Mouse (Mus musculus) kidney, embryonic 15.5 days (tissue): Measurements from ENCODE around the gene Dennd4a. TPM values are rescaled to one million over a fixed set of nuclear protein-coding genes. Genes with fewer than 3 reads are reported as not detected.

Source experiments
- ATAC-seq: fragments of 200-750 bp; cut with Nextera tagmentation; replicated peaks from 2 replicates; pipeline ENCODE4 v1.8.0; 2017; ENCODE audit warnings: moderate TSS enrichment; ENCODE audit not compliant: low FRiP score
- H3K27ac ChIP-seq: fragments of 300-500 bp; sonication (generic); 2 replicates; pipeline ENCODE4 v1.5.1; 2015; ENCODE audit warnings: mild to moderate bottlenecking, inconsistent platforms
- H3K27me3 ChIP-seq: fragments of 300-500 bp; sonication (generic); 2 replicates; pipeline ENCODE4 v1.6.1; 2015; ENCODE audit warnings: inconsistent platforms
- H3K36me3 ChIP-seq: fragments of 300-500 bp; sonication (generic); 2 replicates; pipeline ENCODE4 v1.6.1; 2015; ENCODE audit warnings: inconsistent platforms
- H3K4me1 ChIP-seq: fragments of 300-500 bp; sonication (generic); 2 replicates; pipeline ENCODE4 v1.6.1; 2015; ENCODE audit warnings: inconsistent platforms
- H3K4me2 ChIP-seq: fragments of 300-500 bp; sonication (generic); 2 replicates; pipeline ENCODE4 v1.6.1; 2015; ENCODE audit warnings: moderate library complexity, mild to moderate bottlenecking, inconsistent platforms
- H3K4me3 ChIP-seq: fragments of 300-500 bp; sonication (generic); replicated peaks from 2 replicates; pipeline ENCODE4 v1.5.1; 2015; ENCODE audit warnings: mild to moderate bottlenecking, inconsistent platforms
- H3K9ac ChIP-seq: fragments of 300-500 bp; sonication (generic); 2 replicates; pipeline ENCODE4 v1.6.1; 2015; ENCODE audit warnings: mild to moderate bottlenecking, inconsistent platforms
- H3K9me3 ChIP-seq: fragments of 300-500 bp; sonication (generic); replicated peaks from 2 replicates; pipeline ENCODE4 v1.6.1; 2016; ENCODE audit warnings: inconsistent platforms
- WGBS: fragments of 180-500 bp; shearing (Covaris S2); methylation state at CpG from one replicate; pipeline ENCODE4 v1.1.7; 2015; ENCODE audit warnings: mixed read lengths; 5-methylcytosine and 5-hydroxymethylcytosine counted together
- polyA plus RNA-seq: library from polyadenylated mRNA; unstranded; fragments of >200 nt; fragmentation: Nextera tagmentation; extraction: Ambion mirVana; gene quantifications from 2 replicates; pipeline ENCODE4 v1.2.1, GENCODE M21; 2015

Dennd4a gene
- polyA plus RNA-seq, 1 experiment from 2014 or later: 7.6 TPM

GRCm38 (mm10) chr9:64953190-64953589 lies 142.1 kb downstream of the Dennd4a start:
- Histone ChIP-seq H3K4me2 (no peak overlapping the region), H3K9me3 (no peaks in the 10 kb centered on the region), H3K4me3 (no peak overlapping the region), H3K9ac (no peak overlapping the region), H3K27me3 (peaks cover 49% of the 10 kb centered on the region), H3K36me3 (no peaks in the 10 kb centered on the region), H3K4me1 (peaks cover 7% of the 10 kb centered on the region; the same call in 1 of the 2 replicates), H3K27ac (no peak overlapping the region)
- 77% methylated on average over 7 of the region's 7 CpGs for WGBS
- no peak for ATAC-seq

GRCm38 (mm10) chr9:64956337-64956736 lies 145.2 kb downstream of the Dennd4a start:
- H3K4me2 ChIP-seq: peak overlapping the region; percentile 39
- H3K4me3 ChIP-seq: no peak overlapping the region
- no peak for ATAC-seq
- H3K27me3 ChIP-seq: peaks cover 32% of the 10 kb centered on the region
- WGBS: 36% methylated on average over 12 of the region's 12 CpGs
- no peaks in the 10 kb centered on the region for H3K9me3 ChIP-seq
- no peak overlapping the region for H3K9ac ChIP-seq
- H3K36me3 ChIP-seq: no peaks in the 10 kb centered on the region
- H3K27ac ChIP-seq: no peak overlapping the region
- H3K4me1 ChIP-seq: peaks cover 14% of the 10 kb centered on the region

DNA sequence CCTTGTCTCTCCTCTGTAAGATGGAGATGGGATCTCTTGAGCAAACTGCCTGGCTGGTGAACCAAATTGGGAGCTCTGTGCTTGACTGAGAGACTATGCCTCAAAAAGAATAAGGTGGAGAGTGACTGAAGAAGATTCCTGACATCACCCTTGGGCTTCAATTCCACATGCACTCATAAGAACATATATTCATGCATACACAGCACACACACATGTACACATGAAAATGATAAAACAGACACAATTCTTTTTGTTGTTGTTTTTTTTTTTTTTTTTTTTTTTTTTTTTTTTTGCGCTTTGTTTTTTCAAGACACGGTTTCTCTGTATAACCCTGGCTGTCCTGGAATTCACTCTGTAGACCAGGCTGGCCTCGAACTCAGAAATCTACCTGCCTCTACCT lies 146.1 kb downstream of the Dennd4a start:
- Histone ChIP-seq H3K9ac (no peak overlapping the region), H3K27me3 (peaks cover 22% of the 10 kb centered on the region), H3K4me1 (peaks cover 18% of the 10 kb centered on the region), H3K9me3 (no peaks in the 10 kb centered on the region), H3K36me3 (peaks cover under 1% of the 10 kb centered on the region), H3K4me3 (no peak overlapping the region), H3K27ac (no peak overlapping the region), H3K4me2 (no peak overlapping the region)
- 88% methylated on average over 3 of the region's 3 CpGs for WGBS
- no peak for ATAC-seq

GRCm38 (mm10) chr9:64960117-64960977 lies 149.2 kb downstream of the Dennd4a start, which contains the start of gene Ints14:
Ints14 (plus strand) TSS chr9:64960905.
- Histone ChIP-seq H3K9me3 (no peaks in the 10 kb centered on the region), H3K27ac (peak within 1 kb of the TSS; percentile 93), H3K4me3 (peak within 1 kb of the TSS; percentile 85), H3K36me3 (peaks cover 30% of the 10 kb centered on the region), H3K4me2 (peak within 1 kb of the TSS; percentile 71), H3K27me3 (no peaks in the 10 kb centered on the region), H3K9ac (peak within 1 kb of the TSS; percentile 89), H3K4me1 (peaks cover 20% of the 10 kb centered on the region)
- 3% methylated on average over 29 of the region's 29 CpGs for WGBS
- peak; percentile 97 for ATAC-seq

DNA sequence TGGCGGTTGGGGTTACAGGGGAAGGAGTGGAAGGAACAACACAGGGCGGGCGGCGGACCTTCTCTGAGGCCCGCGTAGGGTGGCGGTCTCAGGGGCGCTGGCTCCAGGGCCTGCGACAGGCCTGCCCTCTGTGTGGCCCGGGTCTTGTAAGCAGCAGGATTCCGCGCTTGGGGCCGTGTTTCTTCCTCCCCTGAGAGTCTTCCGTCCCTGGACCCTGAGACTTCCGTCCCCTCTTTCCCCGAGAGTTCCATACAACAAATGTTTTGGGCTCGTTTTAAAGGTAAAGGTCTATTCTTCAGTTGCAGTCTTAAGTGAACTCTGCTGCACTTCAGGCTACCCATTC lies 149.8 kb downstream of the Dennd4a start:
- WGBS: under 1% methylated on average over 17 of the region's 17 CpGs
- Histone ChIP-seq H3K36me3 (peaks cover 36% of the 10 kb centered on the region), H3K9me3 (no peaks in the 10 kb centered on the region), H3K4me2 (peak overlapping the region; percentile 71), H3K27ac (peak overlapping the region; percentile 93), H3K9ac (peak overlapping the region; percentile 89), H3K4me1 (peaks cover 20% of the 10 kb centered on the region), H3K27me3 (no peaks in the 10 kb centered on the region), H3K4me3 (peak overlapping the region; percentile 85)
- peak; percentile 87 for ATAC-seq

Other genes starting within 250 kb of the Dennd4a start
- gene Rab11a, start 73.6 kb upstream of the Dennd4a start, polyA plus RNA-seq: 550 and 571 TPM in 2 replicates
- 0.03 and 0.06 TPM in 2 replicates for gene Slc24a1, start 140.3 kb downstream of the Dennd4a start, polyA plus RNA-seq
- gene Ints14, start 149.6 kb downstream of the Dennd4a start, polyA plus RNA-seq: 57.7 and 59.7 TPM in 2 replicates
- 85.2 and 88.5 TPM in 2 replicates for gene Hacd3, start 210.4 kb downstream of the Dennd4a start, polyA plus RNA-seq
- 35.2 and 37.3 TPM in 2 replicates for gene Dpp8, start 221.1 kb downstream of the Dennd4a start, polyA plus RNA-seq